Mouse (Mus musculus): ENCODE results near the gene Zfp646. TPM values are rescaled to one million over a fixed set of nuclear protein-coding genes. Genes with fewer than 3 reads are reported as not detected.
A peak's percentile ranks its signal among the peaks of the same experiment; 100 is the strongest.

Zfp646 gene
- polyA plus RNA-seq, 1 experiment from 2014 or later = 17.1 TPM

- H3K9ac ChIP-seq (replicated peaks; ENCODE audit: low read depth, low read length) = no peak overlapping the region
- H3K9me3 ChIP-seq (ENCODE audit: control insufficient read depth, low read depth, low read length) = no peaks in the 10 kb centered on the region
- no peaks in the 10 kb centered on the region for H3K27me3 ChIP-seq (ENCODE audit: control insufficient read depth, insufficient read depth, low read length)
- H3K36me3 ChIP-seq (ENCODE audit: control insufficient read depth, insufficient read depth, low read length) = peaks cover under 1% of the 10 kb centered on the region; the same call in 1 of the 2 replicates
- WGBS = 31% methylated on average over 10 of the region's 10 CpGs
- no peak overlapping the region for H3K27ac ChIP-seq (ENCODE audit: low read length)
- peaks cover 6% of the 10 kb centered on the region for H3K4me1 ChIP-seq (ENCODE audit: control insufficient read depth, insufficient read depth, low read length)
- no peak overlapping the region for H3K4me3 ChIP-seq (ENCODE audit: low read depth, low read length)
- H3K4me2 ChIP-seq (replicated peaks; ENCODE audit: low read depth, low read length) = no peak overlapping the region
- no peak for ATAC-seq (ENCODE audit: insufficient number of reproducible peaks, insufficient read depth, low FRiP score, low read depth)
These were observed 22.3 kb downstream of the Zfp646 start for GRCm38 (mm10) chr7:127898179-127898956.

DNA sequence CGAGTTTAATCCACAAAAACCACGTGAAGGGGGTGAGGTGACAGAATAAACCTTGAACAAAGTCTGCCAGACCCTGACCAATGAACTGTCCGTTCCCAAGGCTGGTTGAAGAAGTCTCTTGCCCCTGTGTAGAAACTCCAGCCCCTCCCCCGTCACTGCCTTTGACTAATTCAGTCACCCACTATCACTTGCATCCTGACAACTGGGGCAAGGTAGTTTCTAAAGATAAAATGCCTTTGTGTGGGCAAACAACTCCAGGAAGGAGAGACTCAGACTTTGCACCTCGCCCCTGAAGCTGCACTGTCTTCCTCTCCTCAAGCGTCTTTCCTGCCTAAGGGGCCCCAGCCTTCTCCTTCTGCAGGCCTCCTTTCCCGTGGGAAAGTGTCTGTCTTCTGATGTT, 24.0 kb downstream of the Zfp646 start:
- Histone ChIP-seq H3K4me2 (replicated peaks; ENCODE audit: low read depth, low read length) (no peak overlapping the region), H3K27me3 (ENCODE audit: control insufficient read depth, insufficient read depth, low read length) (no peaks in the 10 kb centered on the region), H3K9ac (replicated peaks; ENCODE audit: low read depth, low read length) (no peak overlapping the region), H3K27ac (ENCODE audit: low read length) (peak overlapping the region; percentile 35; the same call in 1 of the 2 replicates), H3K4me3 (ENCODE audit: low read depth, low read length) (no peak overlapping the region), H3K36me3 (ENCODE audit: control insufficient read depth, insufficient read depth, low read length) (no peaks in the 10 kb centered on the region; the same call in 1 of the 2 replicates), H3K4me1 (ENCODE audit: control insufficient read depth, insufficient read depth, low read length) (peaks cover 6% of the 10 kb centered on the region; the same call in 1 of the 2 replicates), H3K9me3 (ENCODE audit: control insufficient read depth, low read depth, low read length) (no peaks in the 10 kb centered on the region)
- ATAC-seq (ENCODE audit: insufficient number of reproducible peaks, insufficient read depth, low FRiP score, low read depth) = no peak
- WGBS = 31% methylated on average over 7 of the region's 7 CpGs

GRCm38 (mm10) chr7:127901772-127902171, 25.8 kb downstream of the Zfp646 start:
- Histone ChIP-seq H3K4me2 (replicated peaks; ENCODE audit: low read depth, low read length) (no peak overlapping the region), H3K4me3 (ENCODE audit: low read depth, low read length) (no peak overlapping the region), H3K27me3 (ENCODE audit: control insufficient read depth, insufficient read depth, low read length) (no peaks in the 10 kb centered on the region), H3K27ac (ENCODE audit: low read length) (no peak overlapping the region), H3K36me3 (ENCODE audit: control insufficient read depth, insufficient read depth, low read length) (peaks cover 17% of the 10 kb centered on the region), H3K9me3 (ENCODE audit: control insufficient read depth, low read depth, low read length) (no peaks in the 10 kb centered on the region), H3K9ac (replicated peaks; ENCODE audit: low read depth, low read length) (no peak overlapping the region), H3K4me1 (ENCODE audit: control insufficient read depth, insufficient read depth, low read length) (peaks cover 8% of the 10 kb centered on the region; the same call in 1 of the 2 replicates)
- WGBS = 83% methylated on average over 2 of the region's 2 CpGs
- ATAC-seq (ENCODE audit: insufficient number of reproducible peaks, insufficient read depth, low FRiP score, low read depth) = no peak

DNA sequence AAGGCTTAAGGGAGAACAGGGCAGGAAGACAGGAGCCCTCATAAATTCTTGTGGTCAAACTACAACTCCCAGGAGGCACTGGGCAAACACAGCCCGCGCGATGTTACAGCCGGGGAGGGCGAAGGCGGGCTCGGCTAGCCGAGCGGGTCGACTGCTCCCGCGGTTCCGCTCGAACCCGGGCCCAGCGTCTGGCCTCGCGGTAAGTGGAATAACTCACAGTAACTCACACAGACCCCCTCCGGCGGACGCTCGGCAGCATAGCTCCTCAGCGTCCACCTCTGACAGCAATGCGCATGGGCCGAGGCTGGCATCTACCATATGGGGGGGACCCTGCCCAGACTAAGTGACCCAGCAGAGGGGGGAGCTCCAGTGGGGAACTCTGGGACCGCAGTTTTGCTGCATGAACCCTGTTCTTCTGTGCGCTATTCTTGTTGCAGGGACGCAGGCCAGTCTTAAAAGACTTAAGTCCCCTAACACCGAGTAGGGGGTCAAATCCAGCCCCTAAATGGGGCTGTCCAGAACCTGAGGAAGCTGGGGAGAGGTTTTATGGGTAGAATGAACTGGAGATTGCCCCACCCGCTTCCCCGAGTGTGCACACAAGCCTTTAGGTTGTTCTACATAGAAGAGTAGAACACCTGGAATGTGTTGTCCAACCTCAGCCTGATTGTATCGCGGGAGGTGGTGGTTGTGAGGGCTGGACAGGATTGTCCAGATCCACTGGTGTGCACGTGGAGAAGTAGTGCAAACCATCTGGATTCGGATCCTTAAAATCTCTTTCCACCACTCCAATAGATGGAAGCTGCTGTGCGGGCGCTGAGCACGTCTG, 28.2 kb downstream of the Zfp646 start, which contains the start of gene Bckdk:
TSS of gene Bckdk (plus strand) at position 112 of the 826 bp plus-strand sequence.
- peaks cover 40% of the 10 kb centered on the region for H3K36me3 ChIP-seq (ENCODE audit: control insufficient read depth, insufficient read depth, low read length)
- peak within 1 kb of the TSS; percentile 91 for H3K27ac ChIP-seq (ENCODE audit: low read length)
- peak within 1 kb of the TSS; percentile 93 for H3K9ac ChIP-seq (replicated peaks; ENCODE audit: low read depth, low read length)
- no peaks in the 10 kb centered on the region for H3K9me3 ChIP-seq (ENCODE audit: control insufficient read depth, low read depth, low read length)
- peaks cover 8% of the 10 kb centered on the region; the same call in 1 of the 2 replicates for H3K4me1 ChIP-seq (ENCODE audit: control insufficient read depth, insufficient read depth, low read length)
- ATAC-seq (ENCODE audit: insufficient number of reproducible peaks, insufficient read depth, low FRiP score, low read depth) = peak; percentile 87
- H3K4me3 ChIP-seq (ENCODE audit: low read depth, low read length) = peak within 1 kb of the TSS; percentile 82
- no peaks in the 10 kb centered on the region for H3K27me3 ChIP-seq (ENCODE audit: control insufficient read depth, insufficient read depth, low read length)
- H3K4me2 ChIP-seq (replicated peaks; ENCODE audit: low read depth, low read length) = peak within 1 kb of the TSS; percentile 90
- 6% methylated on average over 38 of the region's 38 CpGs for WGBS

- H3K27ac ChIP-seq (ENCODE audit: low read length) = no peak overlapping the region
- no peak overlapping the region for H3K4me2 ChIP-seq (replicated peaks; ENCODE audit: low read depth, low read length)
- H3K4me1 ChIP-seq (ENCODE audit: control insufficient read depth, insufficient read depth, low read length) = peaks cover 9% of the 10 kb centered on the region; the same call in 1 of the 2 replicates
- 96% methylated on average over 12 of the region's 12 CpGs for WGBS
- peaks cover 44% of the 10 kb centered on the region for H3K36me3 ChIP-seq (ENCODE audit: control insufficient read depth, insufficient read depth, low read length)
- no peaks in the 10 kb centered on the region for H3K9me3 ChIP-seq (ENCODE audit: control insufficient read depth, low read depth, low read length)
- no peak overlapping the region for H3K4me3 ChIP-seq (ENCODE audit: low read depth, low read length)
- no peak overlapping the region for H3K9ac ChIP-seq (replicated peaks; ENCODE audit: low read depth, low read length)
- H3K27me3 ChIP-seq (ENCODE audit: control insufficient read depth, insufficient read depth, low read length) = no peaks in the 10 kb centered on the region
- no peak for ATAC-seq (ENCODE audit: insufficient number of reproducible peaks, insufficient read depth, low FRiP score, low read depth)
These were observed 31.9 kb downstream of the Zfp646 start for GRCm38 (mm10) chr7:127907939-127908338.

- Histone ChIP-seq H3K4me1 (ENCODE audit: control insufficient read depth, insufficient read depth, low read length) (peaks cover 12% of the 10 kb centered on the region; the same call in 1 of the 2 replicates), H3K9ac (replicated peaks; ENCODE audit: low read depth, low read length) (no peak overlapping the region), H3K4me2 (replicated peaks; ENCODE audit: low read depth, low read length) (no peak overlapping the region), H3K27ac (ENCODE audit: low read length) (no peak overlapping the region), H3K36me3 (ENCODE audit: control insufficient read depth, insufficient read depth, low read length) (peaks cover 44% of the 10 kb centered on the region), H3K27me3 (ENCODE audit: control insufficient read depth, insufficient read depth, low read length) (no peaks in the 10 kb centered on the region), H3K4me3 (ENCODE audit: low read depth, low read length) (no peak overlapping the region), H3K9me3 (ENCODE audit: control insufficient read depth, low read depth, low read length) (no peaks in the 10 kb centered on the region)
- WGBS = 84% methylated on average over 4 of the region's 4 CpGs
- no peak for ATAC-seq (ENCODE audit: insufficient number of reproducible peaks, insufficient read depth, low FRiP score, low read depth)
These were observed 32.6 kb downstream of the Zfp646 start for GRCm38 (mm10) chr7:127908656-127909055.

DNA sequence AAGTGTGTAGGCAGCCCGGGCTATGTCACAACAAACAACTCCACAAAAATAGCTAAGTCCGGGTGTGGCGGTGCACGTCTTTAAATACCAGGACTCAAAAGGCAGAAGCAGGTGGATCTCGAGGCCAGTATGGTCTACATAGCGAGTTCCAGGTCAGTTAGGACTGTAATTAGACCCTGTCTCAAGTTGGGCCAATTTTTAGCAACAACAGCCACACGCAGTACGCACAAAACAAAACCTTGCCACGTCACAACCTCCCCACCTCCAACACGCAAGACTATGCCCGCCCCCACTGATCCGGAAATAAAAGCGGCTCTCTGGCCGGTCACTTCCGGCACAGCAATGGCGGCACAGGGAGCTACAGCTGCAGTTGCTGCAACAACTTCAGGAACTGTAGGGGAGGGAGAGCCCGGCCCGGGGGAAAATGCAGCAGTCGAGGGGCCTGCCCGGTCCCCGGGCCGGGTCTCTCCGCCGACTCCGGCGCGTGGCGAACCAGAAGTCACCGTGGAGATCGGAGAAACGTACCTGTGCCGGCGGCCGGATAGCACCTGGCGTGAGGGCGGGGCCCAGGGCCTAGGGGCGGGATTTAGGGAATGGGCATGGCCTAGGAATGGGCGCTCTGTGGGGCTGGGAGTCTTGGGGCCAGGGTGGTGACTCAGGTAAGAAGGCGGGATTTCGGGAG, 36.3 kb downstream of the Zfp646 start, which contains the start of gene Kat8:
TSS of gene Kat8 (plus strand) at position 327 of the 682 bp plus-strand sequence.
- ATAC-seq (ENCODE audit: insufficient number of reproducible peaks, insufficient read depth, low FRiP score, low read depth) = peak; percentile 96
- Histone ChIP-seq H3K36me3 (ENCODE audit: control insufficient read depth, insufficient read depth, low read length) (peaks cover 29% of the 10 kb centered on the region), H3K9me3 (ENCODE audit: control insufficient read depth, low read depth, low read length) (no peaks in the 10 kb centered on the region), H3K27ac (ENCODE audit: low read length) (peak within 1 kb of the TSS; percentile 82), H3K9ac (replicated peaks; ENCODE audit: low read depth, low read length) (peak within 1 kb of the TSS; percentile 58), H3K27me3 (ENCODE audit: control insufficient read depth, insufficient read depth, low read length) (no peaks in the 10 kb centered on the region), H3K4me1 (ENCODE audit: control insufficient read depth, insufficient read depth, low read length) (peaks cover 4% of the 10 kb centered on the region; the same call in 1 of the 2 replicates), H3K4me3 (ENCODE audit: low read depth, low read length) (peak within 1 kb of the TSS; percentile 92), H3K4me2 (replicated peaks; ENCODE audit: low read depth, low read length) (peak within 1 kb of the TSS; percentile 51)
- under 1% methylated on average over 40 of the region's 40 CpGs for WGBS

DNA sequence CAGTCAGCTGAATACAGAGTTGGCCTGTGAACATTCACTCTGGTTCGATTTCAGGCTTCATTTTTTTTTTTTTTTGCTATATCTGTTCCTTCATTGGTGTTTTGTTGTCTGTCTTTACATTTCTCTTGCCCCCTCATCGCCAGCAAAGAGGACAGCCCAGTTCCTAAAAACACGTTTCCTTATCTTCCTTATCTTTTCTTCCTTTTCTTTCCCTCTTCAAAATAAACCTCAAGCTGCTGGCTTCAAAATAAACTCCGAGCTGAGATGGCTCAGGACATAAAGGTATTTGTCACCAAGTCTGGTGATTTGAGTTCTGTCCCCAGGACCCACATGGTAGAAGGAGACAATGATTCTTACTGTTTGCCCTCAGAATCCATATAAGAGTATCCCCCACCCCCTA, 36.9 kb downstream of the Zfp646 start:
- Histone ChIP-seq H3K4me3 (ENCODE audit: low read depth, low read length) (peak overlapping the region; percentile 92), H3K27ac (ENCODE audit: low read length) (peak overlapping the region; percentile 82; the same call in 1 of the 2 replicates), H3K9me3 (ENCODE audit: control insufficient read depth, low read depth, low read length) (no peaks in the 10 kb centered on the region), H3K27me3 (ENCODE audit: control insufficient read depth, insufficient read depth, low read length) (no peaks in the 10 kb centered on the region), H3K36me3 (ENCODE audit: control insufficient read depth, insufficient read depth, low read length) (peaks cover 23% of the 10 kb centered on the region), H3K4me1 (ENCODE audit: control insufficient read depth, insufficient read depth, low read length) (peaks cover 4% of the 10 kb centered on the region; the same call in 1 of the 2 replicates), H3K4me2 (replicated peaks; ENCODE audit: low read depth, low read length) (peak overlapping the region; percentile 51), H3K9ac (replicated peaks; ENCODE audit: low read depth, low read length) (peak overlapping the region; percentile 58)
- WGBS = 15% methylated on average over 4 of the region's 4 CpGs
- no peak for ATAC-seq (ENCODE audit: insufficient number of reproducible peaks, insufficient read depth, low FRiP score, low read depth)

Measured in stomach, embryonic 14.5 days (tissue).